Mouse (Mus musculus) hindbrain, postnatal 0 days (tissue): Measurements from ENCODE around the gene Ccdc69. TPM values are rescaled to one million over a fixed set of nuclear protein-coding genes. Genes with fewer than 3 reads are reported as not detected.
A peak's percentile ranks its signal among the peaks of the same experiment; 100 is the strongest.

Experiments
- ATAC-seq: fragments of 200-750 bp; cut with Nextera tagmentation; 2 replicates; pipeline ENCODE4 v1.8.0; 2017; ENCODE audit warnings: mild to moderate bottlenecking, moderate TSS enrichment, moderate library complexity
- DNase-seq: peaks from one replicate; pipeline ENCODE4 v3.0.0-alpha.2; 2015; ENCODE audit warnings: low spot score
- H3K27ac ChIP-seq: fragments of 300-500 bp; sonication (generic); 2 replicates; pipeline ENCODE4 v1.5.1; 2014; ENCODE audit warnings: mild to moderate bottlenecking
- H3K27me3 ChIP-seq: fragments of 300-500 bp; sonication (generic); 2 replicates; pipeline ENCODE4 v1.6.1; 2014; ENCODE audit warnings: low read length, mixed read lengths; ENCODE audit not compliant: insufficient read depth
- H3K36me3 ChIP-seq: fragments of 300-500 bp; sonication (generic); 2 replicates; pipeline ENCODE4 v1.6.1; 2014; ENCODE audit warnings: low read length, mixed read lengths; ENCODE audit not compliant: insufficient read depth
- H3K4me1 ChIP-seq: fragments of 300-500 bp; sonication (generic); 2 replicates; pipeline ENCODE4 v1.6.1; 2014; ENCODE audit warnings: antibody characterized with exemption, low read length, mixed read lengths; ENCODE audit not compliant: insufficient read depth
- H3K4me2 ChIP-seq: fragments of 300-500 bp; sonication (generic); 2 replicates; pipeline ENCODE4 v1.6.1; 2014; ENCODE audit warnings: low read depth, mild to moderate bottlenecking, low read length, moderate library complexity, mixed read lengths
- H3K4me3 ChIP-seq: fragments of 300-500 bp; sonication (generic); 2 replicates; pipeline ENCODE4 v1.5.1; 2014; ENCODE audit warnings: low read length
- H3K9ac ChIP-seq: fragments of 300-500 bp; sonication (generic); replicated peaks from 2 replicates; pipeline ENCODE4 v1.6.1; 2014; ENCODE audit warnings: mild to moderate bottlenecking, low read length, moderate library complexity, mixed read lengths
- H3K9me3 ChIP-seq: fragments of 300-500 bp; sonication (generic); 2 replicates; pipeline ENCODE4 v1.6.1; 2016; ENCODE audit warnings: low read length, mixed read lengths
- CTCF ChIP-seq: IDR thresholded peaks from 2 replicates; pipeline ENCODE4 v1.5.1; 2016; ENCODE audit warnings: antibody characterized with exemption, control low read depth, low read depth
- WGBS: fragments of 180-500 bp; shearing (Covaris S2); extraction: QIAGEN DNeasy Blood & Tissue Kit; methylation state at CpG from one replicate; pipeline ENCODE4 v1.1.7; 2014; 5-methylcytosine and 5-hydroxymethylcytosine counted together
- polyA plus RNA-seq: library from polyadenylated mRNA; unstranded; fragments of >200 nt; fragmentation: Nextera tagmentation; extraction: Ambion mirVana; gene quantifications from 2 replicates; pipeline ENCODE4 v1.2.1, GENCODE M21; 2015
- total RNA-seq: library from RNA; depleted of rRNA; stranded (reverse); fragments of >200 nt; gene quantifications from 2 replicates; pipeline ENCODE4 v1.2.3, GENCODE M21; 2014

Gene Ccdc69
- total and polyA plus RNA-seq, 2 experiments from 2014 or later, result 0.56 TPM; not detected in 1

- no peak overlapping the region for H3K4me3 ChIP-seq
- ATAC-seq (no peak), DNase-seq (no peak)
- no peaks in the 10 kb centered on the region for H3K36me3 ChIP-seq
- 0 out of 2 replicates have a peak, but pooled peaks cover 4% of the 10 kb centered on the region for H3K4me1 ChIP-seq
- no peaks in the 10 kb centered on the region for H3K9me3 ChIP-seq
- H3K4me2 ChIP-seq, result no peak overlapping the region
- 75% methylated on average over 10 of the region's 10 CpGs for WGBS
- no peak overlapping the region for H3K27ac ChIP-seq
- H3K27me3 ChIP-seq, result no peaks in the 10 kb centered on the region
- no peak overlapping the region for H3K9ac ChIP-seq
- no peak for TF ChIP-seq CTCF
These were observed 4.7 kb downstream of the Ccdc69 start for GRCm38 (mm10) chr11:55073191-55073590.

DNA sequence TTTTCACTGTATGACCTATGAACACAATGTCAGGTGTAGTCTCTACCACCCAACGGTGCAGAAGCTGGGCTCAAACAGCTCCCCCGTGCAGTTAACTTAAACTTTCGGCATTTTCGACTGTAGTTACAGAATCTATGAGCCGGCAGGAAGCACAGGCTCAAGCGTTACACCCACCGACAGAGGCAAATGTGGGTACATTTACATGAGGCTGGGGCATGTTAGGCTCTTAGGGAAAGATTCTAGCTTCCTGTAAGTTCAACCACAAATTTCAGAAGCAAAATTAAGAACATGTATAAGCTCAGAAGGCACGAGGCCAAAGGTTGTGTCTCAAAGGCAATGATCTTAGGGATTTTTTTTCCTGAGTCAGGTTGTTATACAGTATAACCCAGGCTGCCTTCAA is 5.5 kb downstream of the Ccdc69 start:
- Histone ChIP-seq H3K36me3 (no peaks in the 10 kb centered on the region), H3K27ac (no peak overlapping the region), H3K4me3 (no peak overlapping the region), H3K9me3 (no peaks in the 10 kb centered on the region), H3K9ac (no peak overlapping the region), H3K4me2 (no peak overlapping the region), H3K4me1 (0 out of 2 replicates have a peak, but pooled peaks cover 4% of the 10 kb centered on the region), H3K27me3 (no peaks in the 10 kb centered on the region)
- no peak for TF ChIP-seq CTCF
- ATAC-seq, result no peak
- 88% methylated on average over 8 of the region's 8 CpGs for WGBS
- DNase-seq, result no peak

DNA sequence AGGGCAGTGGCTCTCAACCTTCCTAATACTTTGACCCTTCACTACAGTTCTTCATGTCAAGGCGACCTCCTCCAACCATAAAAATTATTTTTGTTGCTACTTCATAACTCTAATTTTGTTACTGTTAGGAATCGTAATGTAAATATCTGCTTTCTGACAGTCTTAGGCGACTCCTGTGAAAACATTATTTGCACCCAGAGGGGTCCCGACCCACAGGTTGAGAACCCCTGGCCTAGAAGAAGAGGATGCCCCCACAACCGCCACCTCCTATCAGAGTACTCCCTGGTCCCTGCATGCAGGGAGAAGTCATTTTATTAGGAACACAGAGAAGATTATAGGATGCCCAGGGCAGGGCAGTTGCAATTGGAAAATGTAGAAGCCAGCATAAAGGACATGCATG is 6.6 kb downstream of the Ccdc69 start:
- Histone ChIP-seq H3K4me1 (0 out of 2 replicates have a peak, but pooled peaks cover 4% of the 10 kb centered on the region), H3K27me3 (no peaks in the 10 kb centered on the region), H3K4me3 (no peak overlapping the region), H3K9ac (no peak overlapping the region), H3K27ac (no peak overlapping the region), H3K36me3 (no peaks in the 10 kb centered on the region), H3K4me2 (no peak overlapping the region), H3K9me3 (no peaks in the 10 kb centered on the region)
- DNase-seq (no peak), ATAC-seq (no peak)
- WGBS, result 94% methylated on average over 5 of the region's 5 CpGs
- TF ChIP-seq CTCF, result no peak

DNA sequence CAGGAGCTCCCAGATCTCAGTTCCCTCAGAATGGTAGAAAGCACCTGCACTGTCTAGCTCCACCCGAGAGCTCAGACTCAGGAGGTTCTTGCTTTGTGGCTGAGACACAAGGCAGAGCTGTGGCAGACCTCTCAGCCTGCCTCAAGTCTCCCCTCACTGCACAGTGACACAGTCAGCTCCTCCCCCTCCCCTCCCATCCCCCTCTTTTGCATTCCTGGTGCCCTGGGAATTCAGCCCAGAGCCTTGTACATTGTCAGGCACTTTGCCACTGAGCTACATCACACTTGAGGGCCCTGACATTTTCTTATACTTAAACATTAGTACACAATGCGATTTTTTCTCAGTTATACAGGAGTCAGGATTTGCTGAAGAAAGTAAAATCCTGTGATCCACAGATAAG is 8.9 kb downstream of the Ccdc69 start:
- no peak overlapping the region for H3K9ac ChIP-seq
- no peaks in the 10 kb centered on the region for H3K27me3 ChIP-seq
- H3K4me2 ChIP-seq, result no peak overlapping the region
- H3K27ac ChIP-seq, result no peak overlapping the region
- 43% methylated on average over 2 of the region's 2 CpGs for WGBS
- no peaks in the 10 kb centered on the region for H3K36me3 ChIP-seq
- ATAC-seq, result no peak
- H3K4me3 ChIP-seq, result no peak overlapping the region
- no peak for TF ChIP-seq CTCF
- H3K9me3 ChIP-seq, result no peaks in the 10 kb centered on the region
- peak; percentile 54 for DNase-seq
- no peaks in the 10 kb centered on the region for H3K4me1 ChIP-seq

DNA sequence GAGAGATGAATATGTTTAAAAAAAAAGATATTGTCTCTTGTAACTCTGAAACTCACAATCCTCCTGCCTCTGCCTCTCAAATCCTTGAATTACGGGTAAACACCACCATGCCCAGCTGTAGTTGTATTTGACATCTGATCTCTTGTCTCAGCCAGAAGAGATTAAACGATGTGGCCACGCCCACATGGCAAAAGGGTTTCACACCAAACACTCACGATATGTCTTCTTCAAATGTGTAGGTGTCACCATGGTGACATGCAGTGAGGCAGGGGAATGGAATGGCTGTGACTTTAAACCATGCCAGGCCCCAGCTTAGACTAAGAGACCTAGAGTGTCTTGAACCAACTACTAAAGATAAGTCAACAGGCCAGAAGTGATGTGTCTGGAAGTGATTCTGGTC is 11.0 kb downstream of the Ccdc69 start:
- no peak overlapping the region for H3K4me3 ChIP-seq
- H3K9ac ChIP-seq, result no peak overlapping the region
- ATAC-seq (no peak), DNase-seq (no peak)
- WGBS, result 46% methylated on average over 4 of the region's 4 CpGs
- no peak overlapping the region for H3K4me2 ChIP-seq
- no peaks in the 10 kb centered on the region for H3K36me3 ChIP-seq
- no peaks in the 10 kb centered on the region for H3K27me3 ChIP-seq
- no peak overlapping the region for H3K27ac ChIP-seq
- no peak for TF ChIP-seq CTCF
- no peaks in the 10 kb centered on the region for H3K4me1 ChIP-seq
- no peaks in the 10 kb centered on the region for H3K9me3 ChIP-seq

- Histone ChIP-seq H3K4me2 (no peak overlapping the region), H3K9ac (no peak overlapping the region), H3K27me3 (no peaks in the 10 kb centered on the region), H3K4me3 (no peak overlapping the region), H3K4me1 (no peaks in the 10 kb centered on the region), H3K36me3 (no peaks in the 10 kb centered on the region), H3K9me3 (no peaks in the 10 kb centered on the region), H3K27ac (no peak overlapping the region)
- TF ChIP-seq CTCF, result no peak
- no peak for ATAC-seq
- WGBS, result 58% methylated on average over 5 of the region's 5 CpGs
- no peak for DNase-seq
These were observed 15.1 kb downstream of the Ccdc69 start for GRCm38 (mm10) chr11:55062856-55063255.

DNA sequence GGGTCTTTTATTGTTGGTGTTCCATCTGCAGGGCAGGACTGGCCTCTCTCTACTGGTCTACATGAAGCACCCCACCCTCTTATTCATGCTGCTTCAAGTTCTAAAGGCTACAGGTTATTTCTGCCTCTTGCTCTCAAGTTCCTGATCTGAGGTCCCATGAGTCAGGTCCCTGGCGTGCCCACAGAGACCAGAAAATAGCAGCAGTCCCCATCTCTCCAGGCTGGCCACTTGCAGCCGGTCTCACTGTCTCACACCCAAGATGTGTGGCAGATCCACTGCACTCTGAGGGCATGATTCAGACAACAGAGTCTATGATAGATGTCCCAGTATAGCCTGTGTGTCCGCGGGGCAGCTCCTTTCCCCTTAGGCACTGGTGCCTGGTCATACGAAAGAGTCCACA is 17.1 kb downstream of the Ccdc69 start:
- no peaks in the 10 kb centered on the region for H3K27me3 ChIP-seq
- no peak overlapping the region for H3K4me3 ChIP-seq
- H3K9ac ChIP-seq, result no peak overlapping the region
- no peak overlapping the region for H3K27ac ChIP-seq
- H3K36me3 ChIP-seq, result no peaks in the 10 kb centered on the region
- no peak overlapping the region for H3K4me2 ChIP-seq
- 95% methylated on average over 5 of the region's 5 CpGs for WGBS
- H3K4me1 ChIP-seq, result no peaks in the 10 kb centered on the region
- no peak for TF ChIP-seq CTCF
- no peaks in the 10 kb centered on the region for H3K9me3 ChIP-seq
- ATAC-seq, result no peak
- DNase-seq, result no peak
